Mouse (Mus musculus) myocyte (in vitro differentiated cells): Measurements from ENCODE around the gene Dpf2.

ENCODE experiments used
- CEBPB ChIP-seq: IDR thresholded peaks from 2 replicates; pipeline ENCODE4 v1.6.1; 2011; ENCODE audit warnings: mild to moderate bottlenecking, moderate library complexity; ENCODE audit not compliant: poor library complexity, insufficient read depth, severe bottlenecking
- MAX ChIP-seq: IDR thresholded peaks from one replicate; pipeline ENCODE4 v1.6.1; 2011; ENCODE audit warnings: low read depth, mild to moderate bottlenecking, control low read depth
- MYOG ChIP-seq, 3 experiments: IDR thresholded peaks; one replicate each; pipeline ENCODE4 v1.6.1; 2011; ENCODE audit warnings: control low read depth in 2 of 3, low read depth in 2 of 3, mild to moderate bottlenecking in 2 of 3; ENCODE audit not compliant: insufficient read length in 2 of 3, control insufficient read depth in 1 of 3, insufficient read depth in 1 of 3
- POLR2A ChIP-seq: IDR thresholded peaks from one replicate; pipeline ENCODE4 v1.6.1; 2011; ENCODE audit warnings: low read depth, mild to moderate bottlenecking, control low read depth, moderate library complexity; ENCODE audit not compliant: insufficient read length
- USF1 ChIP-seq: IDR thresholded peaks from one replicate; pipeline ENCODE4 v1.6.1; 2011; ENCODE audit warnings: low read depth, mild to moderate bottlenecking, control low read depth, moderate library complexity

- TF ChIP-seq USF1 (no peak), POLR2A (no peak), MAX (no peak), MYOG (IDR thresholded peaks at IDR 0.05; ENCODE audit: control insufficient read depth in 1 of 3, insufficient read depth in 1 of 3, insufficient read length in 2 of 3, low read depth in 2 of 3) (peak in 2 of 3 experiments; percentile 38 to 79), CEBPB (no peak)
Measured at GRCm38 (mm10) chr19:5928104-5928503, 15.3 kb upstream of the Dpf2 start.
